Mouse (Mus musculus): ENCODE data around the gene Tmem132d.
"Not testable (repeated sequence)": the region's sequence is repeated elsewhere in the genome, so short reads cannot be mapped to it uniquely, and the experiment has no call there.

The Tmem132d gene

DNA sequence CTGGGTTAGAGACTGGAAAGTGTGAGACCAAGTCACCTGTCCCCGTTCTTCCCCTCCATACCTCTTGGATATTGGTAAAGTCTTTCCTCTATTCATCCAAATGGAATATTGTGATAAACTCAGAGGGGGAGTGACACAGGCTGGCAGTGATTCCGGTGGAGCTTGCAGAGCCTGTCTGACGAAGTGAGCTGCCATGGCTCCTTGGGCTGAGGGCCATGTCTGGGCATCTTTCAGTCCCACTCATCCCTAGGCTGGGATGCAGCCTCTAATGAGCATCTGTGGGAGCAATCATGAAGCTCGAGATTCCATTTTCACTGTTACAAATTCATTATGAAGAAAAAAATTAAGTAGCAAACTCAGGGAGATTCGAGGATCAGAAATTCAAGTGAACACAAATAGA, 332.5 kb downstream of the Tmem132d start:
- no peak for DNase-seq (ENCODE audit: low spot score in 2 of 2)

DNA sequence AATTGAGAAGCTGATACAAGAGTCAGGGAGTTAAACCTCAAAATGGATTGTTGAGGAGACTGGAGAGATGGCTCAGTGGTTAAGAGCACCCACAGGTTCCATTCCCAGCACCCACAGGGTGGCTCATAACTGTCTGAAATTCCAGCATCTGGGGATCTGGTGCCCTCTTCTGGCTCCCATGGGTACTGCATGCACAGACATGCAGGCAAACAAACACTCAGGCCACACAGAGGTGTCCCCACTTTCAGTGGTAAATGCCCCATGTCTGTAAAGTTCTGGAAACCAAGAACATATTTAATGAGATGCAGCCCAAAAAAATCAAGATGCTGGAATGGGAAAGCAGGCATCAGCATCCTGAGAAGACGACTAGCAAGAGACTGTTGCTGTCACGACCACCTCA, 333.4 kb downstream of the Tmem132d start:
- no peak for DNase-seq (ENCODE audit: low spot score in 2 of 2)

DNA sequence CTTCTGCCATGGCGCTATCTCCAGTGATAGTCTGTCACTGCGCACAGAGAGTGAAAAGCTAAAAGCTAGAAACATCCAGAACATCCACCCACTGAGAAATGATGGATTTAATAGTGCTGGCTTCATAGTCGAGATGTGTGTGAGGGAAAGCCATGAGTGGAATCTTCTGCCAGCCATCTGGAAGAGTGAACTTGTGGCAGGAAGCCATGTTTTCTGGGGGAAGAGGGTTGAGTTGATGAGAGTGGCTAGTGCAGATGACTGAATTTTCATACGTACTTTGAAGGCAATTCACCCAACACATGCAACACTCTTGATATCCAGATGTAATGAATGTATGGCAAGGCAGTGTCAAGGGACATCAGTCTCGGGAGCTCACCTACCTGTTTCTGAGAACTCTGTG, 342.3 kb downstream of the Tmem132d start:
- DNase-seq (ENCODE audit: low spot score in 2 of 2), result peak; percentile 21 to 28

DNA sequence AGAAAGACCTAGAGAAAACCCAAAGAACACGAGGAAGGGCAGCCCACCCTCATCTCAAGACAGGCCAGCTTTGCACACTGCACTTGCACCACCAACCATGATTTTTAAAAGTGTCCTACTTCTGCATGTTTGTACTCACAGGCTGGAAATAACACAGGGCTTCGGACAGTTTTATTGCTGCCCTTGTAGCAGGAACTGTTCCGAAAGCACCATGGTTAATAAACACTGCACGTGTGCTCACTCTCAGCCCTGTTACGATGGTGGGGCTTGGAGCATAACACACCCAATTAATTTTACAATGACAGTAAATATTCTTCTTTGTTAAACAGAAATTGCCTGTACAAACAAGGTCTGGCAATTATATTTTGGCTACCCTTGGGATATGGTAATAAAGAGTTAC, 357.4 kb downstream of the Tmem132d start:
- DNase-seq (ENCODE audit: low spot score in 2 of 2), result no peak

DNA sequence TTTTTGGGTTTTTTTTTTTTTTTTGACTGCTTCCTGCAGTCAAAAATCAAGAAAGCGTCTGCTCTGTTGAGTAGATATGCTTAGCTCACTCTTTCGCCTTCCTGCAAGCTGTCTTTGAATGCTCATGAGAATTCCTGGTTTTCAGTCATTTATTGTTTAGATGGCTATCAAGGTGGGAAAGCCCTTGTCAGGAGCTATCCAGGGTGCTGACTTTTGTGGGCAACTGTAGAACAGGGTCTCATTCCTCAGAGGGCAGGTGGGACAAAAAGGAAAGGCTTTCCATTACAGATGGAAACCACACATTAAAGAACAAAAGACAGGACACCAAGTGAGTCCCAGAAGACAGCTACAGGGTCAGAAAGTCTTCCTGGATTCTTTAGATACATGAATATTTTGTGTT, 360.3 kb downstream of the Tmem132d start:
- no peak for DNase-seq (ENCODE audit: low spot score in 2 of 2)

DNA sequence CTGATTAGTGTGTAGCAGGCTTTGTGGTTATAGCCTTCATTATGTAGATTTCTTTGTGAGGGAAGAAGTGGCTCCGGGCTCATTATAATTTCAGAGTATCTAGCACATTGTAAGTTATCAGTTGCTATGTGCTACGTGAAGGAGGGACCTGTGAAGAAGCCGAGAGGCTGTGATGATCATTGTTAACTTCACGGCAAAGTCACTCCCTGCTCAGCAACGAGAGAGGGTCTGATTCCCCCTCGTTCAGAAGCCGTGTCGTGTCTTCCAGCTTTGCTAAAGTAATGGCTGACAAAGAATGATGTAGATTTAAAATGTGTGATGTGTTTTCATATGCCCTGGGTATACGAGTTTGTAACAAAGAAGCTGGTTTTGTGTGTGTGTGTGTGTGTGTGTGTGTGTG, 391.1 kb downstream of the Tmem132d start:
- no peak for DNase-seq (ENCODE audit: low spot score in 2 of 2)

DNA sequence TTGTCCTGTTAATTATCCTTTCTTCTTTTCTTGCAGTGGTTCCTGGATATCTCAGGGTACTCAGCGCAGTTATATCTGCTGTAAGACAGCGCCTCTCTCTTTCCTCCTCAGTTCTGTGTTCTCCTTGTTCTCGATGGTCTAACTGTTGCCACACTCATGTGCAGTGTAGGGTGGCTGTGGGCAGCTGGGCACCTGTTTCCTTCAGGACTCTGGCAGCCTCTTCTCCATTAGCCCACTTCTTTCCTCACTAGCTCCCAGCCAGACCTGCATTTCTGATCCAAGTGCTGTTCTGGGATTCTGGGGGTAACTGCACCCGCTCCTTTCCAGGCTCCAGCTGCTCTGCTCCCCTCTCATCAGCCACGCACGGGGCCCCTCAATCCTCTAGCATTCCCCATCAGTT, 392.8 kb downstream of the Tmem132d start:
- DNase-seq (ENCODE audit: low spot score in 2 of 2), result no peak

DNA sequence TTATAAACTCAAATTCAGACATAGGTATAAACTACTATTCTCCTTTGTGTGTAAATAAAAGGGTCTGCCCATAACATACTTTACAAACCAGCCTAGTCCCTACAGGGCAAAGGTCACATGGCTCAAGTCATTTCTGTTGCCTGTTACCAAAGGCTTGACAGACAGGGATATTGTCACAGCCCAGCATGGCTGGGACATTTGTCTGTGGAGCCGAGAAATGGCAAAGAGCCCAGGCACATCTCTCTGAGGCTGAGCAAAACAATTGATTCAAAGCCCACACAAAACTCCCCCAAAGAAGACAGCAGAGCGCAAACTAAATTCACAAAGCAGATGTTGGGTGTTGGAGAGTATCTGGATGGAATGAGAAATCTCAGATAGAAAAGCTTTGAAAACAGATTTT, 405.8 kb downstream of the Tmem132d start:
- DNase-seq (ENCODE audit: low spot score in 2 of 2), result peak; percentile 40 to 71

DNA sequence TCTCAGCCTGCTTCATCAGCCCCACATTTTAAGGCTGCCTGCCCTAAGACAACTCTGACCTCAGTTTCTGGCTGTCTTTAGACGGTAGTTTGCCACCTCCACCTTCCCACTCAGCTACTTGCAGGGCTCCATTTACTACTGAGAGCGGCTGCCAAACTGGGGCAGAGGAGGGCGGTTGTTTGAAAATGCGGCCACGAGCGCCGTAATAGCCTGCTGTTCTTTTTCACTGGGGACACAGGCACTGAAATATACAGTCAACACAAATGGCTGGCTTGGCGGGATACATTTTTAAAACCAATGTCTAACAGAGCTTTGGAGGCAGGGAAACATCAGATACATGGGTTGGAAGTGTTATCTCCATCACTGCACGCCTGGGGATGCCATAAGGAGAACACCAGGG, 428.2 kb downstream of the Tmem132d start:
- peak in 1 of 2 experiments; percentile 50 for DNase-seq (ENCODE audit: low spot score in 2 of 2)

DNA sequence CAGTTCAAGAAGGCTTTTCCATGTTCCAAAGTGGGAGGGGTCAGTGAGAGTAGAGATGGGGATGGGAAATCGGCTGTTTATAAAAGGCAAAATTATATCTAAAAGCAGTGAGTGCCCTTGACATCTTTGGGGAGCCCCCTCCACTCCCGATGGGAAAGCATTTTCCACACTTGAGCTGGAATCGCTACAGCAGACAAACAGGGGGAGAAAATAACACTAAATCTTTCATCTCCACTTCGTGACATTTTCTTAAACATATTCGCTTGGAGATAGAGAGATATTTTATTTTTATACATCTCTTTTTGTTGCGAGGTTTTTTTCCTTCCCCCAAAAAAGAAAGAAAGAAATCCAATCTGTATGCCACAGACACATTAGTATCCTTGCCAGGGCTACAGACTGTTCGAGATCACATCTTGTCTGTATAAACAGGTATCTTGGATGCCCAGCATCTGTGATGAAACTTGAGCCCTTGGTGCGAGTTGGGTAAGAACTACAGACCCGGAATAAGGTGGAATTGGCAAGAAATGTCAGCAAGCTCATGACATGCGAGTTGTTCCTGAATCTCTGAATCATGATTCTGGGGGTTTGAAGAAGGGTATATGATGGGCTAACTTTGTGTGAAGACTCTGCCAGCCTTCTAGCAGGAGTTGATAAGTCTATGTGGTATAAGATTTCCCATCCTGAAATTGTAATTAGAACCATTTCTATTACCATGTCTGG, 436.2 kb downstream of the Tmem132d start:
- peak; percentile 11 to 27 for DNase-seq (ENCODE audit: low spot score in 2 of 2)

DNA sequence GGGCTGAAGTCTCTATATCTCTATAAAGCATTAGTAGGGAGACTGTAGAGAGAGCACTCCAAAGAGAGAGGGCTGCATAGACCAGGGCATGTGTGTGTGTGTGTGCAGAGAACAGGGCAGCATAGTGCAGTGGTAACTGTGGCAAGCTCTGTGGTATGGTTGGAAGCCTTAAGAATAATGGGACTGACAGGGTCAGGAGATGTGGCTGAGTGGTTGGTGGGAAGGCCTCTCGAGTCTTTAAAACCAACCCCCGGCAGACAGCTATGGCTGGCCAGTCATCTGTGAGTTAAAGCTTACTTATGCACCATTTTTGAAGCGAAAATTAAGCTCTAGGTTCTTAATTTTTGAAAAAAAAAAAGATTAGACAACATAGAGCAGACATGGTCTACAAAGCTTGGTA, 439.4 kb downstream of the Tmem132d start:
- no peak for DNase-seq (ENCODE audit: low spot score in 2 of 2)

DNA sequence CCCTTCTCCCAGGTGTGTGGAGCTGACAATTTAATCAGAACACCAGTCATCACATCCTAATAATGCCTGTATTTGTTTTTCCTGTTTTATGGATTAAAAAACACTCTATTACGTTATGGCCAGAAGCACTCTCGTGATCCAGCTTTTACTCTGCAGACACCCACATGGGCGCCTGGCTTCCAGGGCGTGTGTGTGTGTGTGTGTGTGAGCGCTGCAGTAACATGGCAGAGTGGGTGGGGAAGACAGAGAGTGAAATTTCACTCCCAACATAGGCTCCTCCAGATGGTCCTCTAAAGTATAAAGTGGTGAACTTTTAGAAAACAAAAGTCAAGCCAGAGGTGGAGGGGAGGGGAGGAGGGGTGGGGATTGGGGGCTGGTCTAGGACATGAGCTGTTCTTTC, 442.1 kb downstream of the Tmem132d start:
- peak in 1 of 2 experiments; percentile 49 for DNase-seq (ENCODE audit: low spot score in 2 of 2)

DNA sequence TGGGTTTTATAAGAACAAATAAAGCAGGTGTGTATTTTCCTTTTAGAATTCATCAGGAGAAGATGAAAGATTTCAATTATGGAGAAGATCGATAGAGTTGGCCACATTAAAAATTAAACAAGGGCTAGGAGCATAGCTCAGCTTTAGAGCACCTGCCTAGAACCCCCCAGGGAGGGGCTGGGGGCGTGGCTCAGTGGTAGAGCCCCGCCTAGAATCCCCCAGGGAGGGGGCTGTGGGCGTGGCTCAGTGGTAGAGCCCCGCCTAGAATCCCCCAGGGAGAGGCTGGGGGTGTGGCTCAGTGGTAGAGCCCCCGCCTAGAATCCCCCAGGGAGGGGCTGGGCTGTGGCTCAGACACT, 452.9 kb downstream of the Tmem132d start:
- DNase-seq (ENCODE audit: low spot score in 2 of 2), result not testable (repeated sequence)

DNA sequence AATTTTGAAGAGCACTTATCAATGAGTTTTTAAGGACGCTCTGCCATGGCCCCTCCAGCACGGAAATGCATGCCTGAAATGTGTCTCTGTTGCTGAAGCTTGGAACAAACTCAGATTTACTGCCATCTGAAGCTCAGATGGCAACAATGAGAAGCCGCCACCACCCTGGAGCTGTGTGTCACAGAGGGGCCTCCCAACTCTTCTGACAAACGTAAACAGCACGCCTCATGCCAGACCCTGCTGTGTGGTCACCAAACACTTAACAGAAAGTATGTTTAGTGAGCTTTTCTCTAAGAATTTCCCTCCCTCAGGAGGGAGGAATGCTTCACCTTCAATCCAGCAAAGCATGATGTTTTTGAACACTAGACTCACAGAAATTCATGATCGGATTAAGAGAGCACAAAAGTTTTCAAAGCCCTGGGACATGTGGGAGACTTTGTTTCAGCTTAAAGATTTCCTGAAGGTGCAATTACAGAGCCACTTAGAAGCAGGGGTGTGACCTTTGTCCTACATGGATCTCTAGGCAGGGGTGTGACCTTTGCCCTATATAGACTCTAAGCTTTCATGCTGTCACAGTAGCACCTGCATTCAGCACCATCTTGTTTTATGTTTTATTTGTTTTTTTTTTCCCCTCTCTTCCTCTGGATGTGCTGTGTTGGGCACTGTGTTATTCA, 453.4 kb downstream of the Tmem132d start:
- DNase-seq (ENCODE audit: low spot score in 2 of 2), result no peak

DNA sequence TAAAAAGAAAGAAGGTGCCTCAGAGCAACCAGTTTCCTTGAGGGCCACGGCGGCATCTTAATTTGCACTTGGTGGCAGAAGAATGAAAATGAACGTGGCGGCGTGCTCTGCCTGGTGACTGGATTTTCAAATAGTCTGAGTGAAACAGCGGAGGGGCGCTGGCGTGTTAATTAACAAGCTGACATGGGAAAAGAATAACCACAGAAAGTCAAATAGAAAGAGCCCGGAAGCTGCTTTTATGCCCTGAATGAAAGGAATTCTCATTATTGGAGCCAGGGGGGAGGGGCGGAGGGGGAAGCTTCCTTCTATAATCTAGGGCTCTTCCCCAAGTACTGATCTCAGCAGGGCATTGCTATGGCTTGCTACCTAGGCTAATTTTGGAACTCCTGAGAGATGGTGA, 456.2 kb downstream of the Tmem132d start:
- DNase-seq (ENCODE audit: low spot score in 2 of 2), result no peak

DNA sequence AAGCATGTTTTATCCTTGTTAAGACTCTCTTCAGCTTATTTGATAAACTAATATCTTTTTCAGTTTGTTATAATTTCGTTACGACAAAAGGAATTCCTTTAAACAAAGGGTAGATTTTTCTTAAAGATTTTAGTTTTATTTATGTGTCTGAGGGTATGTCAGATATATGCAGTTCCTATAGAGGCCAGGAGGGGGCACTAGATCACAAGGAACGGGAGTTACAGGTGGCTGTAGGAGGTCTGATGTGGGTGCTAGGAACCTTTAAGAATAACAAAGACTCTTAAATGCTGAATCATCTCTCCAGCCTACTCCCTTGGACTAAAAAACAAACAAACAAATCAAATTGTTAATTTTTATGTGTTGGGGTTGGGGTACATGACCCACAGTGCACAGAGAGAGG, 467.2 kb downstream of the Tmem132d start:
- DNase-seq (ENCODE audit: low spot score in 2 of 2), result no peak

DNA sequence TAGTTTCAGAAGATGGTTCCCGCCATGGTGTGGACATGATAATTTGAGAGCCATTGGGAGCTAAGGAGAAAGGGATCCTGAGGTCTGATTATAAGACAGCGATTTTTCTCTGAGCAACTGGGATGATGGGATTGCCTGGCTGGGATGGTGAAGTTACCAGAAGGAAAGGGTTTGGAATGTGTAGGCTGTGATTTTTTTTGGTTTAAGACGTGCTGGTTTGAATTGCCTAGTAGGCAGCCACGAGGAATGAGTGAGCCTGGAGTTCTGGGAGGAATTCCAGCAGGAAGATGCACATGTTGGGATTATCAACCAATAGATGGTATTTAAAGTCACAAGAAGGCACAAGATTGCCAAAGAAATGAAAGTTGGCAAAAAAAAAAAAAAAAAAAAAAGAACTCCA, 470.2 kb downstream of the Tmem132d start:
- DNase-seq (ENCODE audit: low spot score in 2 of 2), result peak; percentile 9 to 49

DNA sequence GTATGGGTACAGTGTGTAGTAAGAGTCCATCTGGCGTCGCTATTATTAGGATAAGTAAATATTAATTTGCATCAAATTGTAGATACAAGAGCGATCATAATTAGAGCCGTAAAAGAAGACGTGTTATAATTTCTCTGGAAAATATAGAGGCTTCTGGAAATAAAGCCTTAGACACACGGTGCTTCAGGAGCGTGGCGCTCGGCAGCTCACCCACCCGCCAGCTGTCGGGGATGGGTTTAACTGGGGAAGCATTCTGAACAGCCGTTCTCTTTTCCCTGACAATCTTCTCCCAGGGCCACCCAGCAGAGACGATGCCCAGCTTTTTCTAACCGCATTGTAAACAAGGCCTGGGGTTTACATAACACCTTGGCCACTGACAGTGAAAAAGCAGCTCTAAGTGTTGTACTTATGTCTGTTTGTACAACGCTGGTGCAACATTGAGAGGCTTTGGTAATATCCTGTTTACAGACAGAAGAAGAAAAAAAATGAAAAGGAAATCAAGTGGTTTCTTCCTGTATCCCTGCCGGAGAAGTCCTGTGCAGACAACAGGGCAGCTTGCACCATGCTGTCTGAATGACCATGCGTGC, 476.3 kb downstream of the Tmem132d start:
- peak; percentile 51 to 79 for DNase-seq (ENCODE audit: low spot score in 2 of 2)

DNA sequence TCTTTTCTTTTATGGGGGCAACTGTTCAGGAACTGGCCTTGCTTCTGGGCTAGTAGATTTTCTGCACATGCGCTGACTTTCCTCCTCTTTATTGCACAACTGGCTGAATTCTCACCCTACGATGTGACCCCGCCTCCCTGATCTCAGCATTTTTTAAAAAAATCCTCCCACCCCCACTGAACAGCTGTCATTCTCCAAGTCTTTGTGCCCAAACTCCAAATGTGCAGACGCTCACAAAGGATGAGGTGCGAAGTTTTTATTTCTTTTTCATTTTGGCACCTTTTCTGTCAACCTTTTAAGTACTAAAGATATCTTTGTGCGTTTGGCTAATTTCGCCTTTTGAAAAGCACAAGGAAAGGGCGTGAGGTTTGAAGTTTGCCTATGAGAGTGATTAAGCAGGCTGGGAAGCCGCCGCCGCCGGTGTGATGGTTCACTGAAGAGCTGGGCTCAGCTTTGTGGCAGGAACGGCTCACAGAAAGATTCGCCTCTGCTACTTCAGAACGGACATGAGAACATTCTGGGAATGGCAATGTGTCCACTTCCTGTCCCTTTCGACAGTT, 478.6 kb downstream of the Tmem132d start:
- DNase-seq (ENCODE audit: low spot score in 2 of 2), result peak in 1 of 2 experiments; percentile 17

DNA sequence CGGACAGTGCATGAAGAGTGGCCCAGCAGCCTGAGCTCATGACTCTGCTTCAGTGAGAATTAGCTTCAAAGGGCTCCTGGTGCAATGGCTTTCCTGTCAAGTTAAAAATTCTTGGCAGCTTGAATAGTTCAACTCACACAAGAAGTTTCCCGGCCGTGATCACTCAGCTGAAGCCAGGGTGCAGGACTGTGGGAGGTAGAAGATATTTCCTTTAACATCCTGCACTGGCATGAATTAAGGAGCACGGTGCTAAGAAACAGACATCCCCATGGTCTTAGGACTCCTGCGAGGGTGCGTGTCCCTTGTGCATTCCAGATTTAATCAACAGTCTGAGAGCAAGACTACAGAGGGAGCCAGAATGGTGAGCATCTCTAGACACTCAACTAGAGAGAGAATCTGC, 480.1 kb downstream of the Tmem132d start:
- DNase-seq (ENCODE audit: low spot score in 2 of 2), result no peak

DNA sequence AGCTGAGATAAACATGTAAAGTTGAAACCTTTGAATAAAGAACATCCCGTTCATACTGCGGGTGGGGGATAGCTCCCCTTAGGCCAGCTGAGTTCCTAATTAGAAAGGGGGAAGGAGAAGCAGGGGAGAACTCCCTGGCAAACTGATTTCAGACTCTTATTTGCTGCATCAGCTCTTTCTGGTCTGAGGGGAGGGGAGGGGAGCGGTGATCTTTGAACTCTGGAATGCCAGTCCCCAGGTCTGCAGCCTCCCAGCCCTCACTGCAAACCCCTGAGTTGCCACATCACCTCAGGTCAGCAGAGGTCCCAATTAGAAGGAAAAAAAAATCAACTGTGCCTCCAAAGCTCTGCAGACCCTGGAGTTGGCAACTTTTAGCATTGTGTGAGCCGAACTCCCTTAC, 482.3 kb downstream of the Tmem132d start:
- no peak for DNase-seq (ENCODE audit: low spot score in 2 of 2)

DNA sequence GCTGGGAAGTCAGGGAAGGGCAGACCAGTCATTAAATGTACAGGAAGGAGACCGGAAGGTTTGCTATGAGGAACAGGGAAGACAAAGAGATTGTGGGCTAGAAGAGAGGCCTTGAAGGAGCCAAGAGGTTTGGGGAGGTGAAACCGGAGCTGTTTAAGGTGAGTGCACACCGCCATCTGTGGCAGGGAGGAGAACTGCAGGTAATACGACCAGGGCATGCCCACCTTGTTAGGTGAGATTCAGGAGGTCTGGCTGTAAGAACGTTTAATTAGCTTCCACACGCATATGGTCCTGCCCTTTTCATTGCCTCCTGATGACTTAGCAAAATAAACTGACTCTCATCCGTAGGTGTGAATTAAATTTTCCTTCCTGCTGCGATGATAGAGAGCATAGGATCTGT, 485.6 kb downstream of the Tmem132d start:
- no peak for DNase-seq (ENCODE audit: low spot score in 2 of 2)

DNA sequence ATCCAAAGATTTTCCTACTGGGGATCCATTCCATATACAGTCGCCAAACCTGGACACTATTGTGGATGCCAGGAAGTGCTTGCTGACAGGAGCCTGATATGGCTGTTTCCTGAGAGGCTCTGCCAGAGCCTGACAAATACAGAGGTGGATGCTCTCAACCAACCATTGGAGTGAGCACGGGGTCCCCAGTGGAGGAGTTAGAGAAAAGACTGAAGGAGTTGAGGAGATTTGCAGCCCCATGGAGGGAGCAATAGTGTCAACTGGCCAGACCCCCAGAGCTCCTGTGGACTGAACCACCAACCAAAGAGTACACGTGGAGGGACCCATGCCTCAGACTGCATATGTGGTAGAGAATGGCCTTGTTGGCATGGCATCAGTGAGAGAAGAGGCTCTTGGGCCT, 490.7 kb downstream of the Tmem132d start:
- DNase-seq (ENCODE audit: low spot score in 2 of 2), result not testable (repeated sequence)
